Mouse (Mus musculus): ENCODE measurements around the gene H2al1f. TPM values are rescaled to one million over a fixed set of nuclear protein-coding genes. Genes with fewer than 3 reads are reported as not detected.

Gene H2al1f
- polyA plus RNA-seq, 3 experiments from 2014 or later = not detected

Other genes starting within 250 kb of the H2al1f start
- not detected for gene H2al1a, start 15.9 kb upstream of the H2al1f start, polyA plus RNA-seq (2017; shearing (Covaris generic))
- not detected for gene H2al1b, start 12.7 kb upstream of the H2al1f start, polyA plus RNA-seq (2017; shearing (Covaris generic))
- not detected for gene H2al1c, start 9.5 kb upstream of the H2al1f start, polyA plus RNA-seq (2017; shearing (Covaris generic))
- not detected for gene H2al1d, start 6.3 kb upstream of the H2al1f start, polyA plus RNA-seq (2017; shearing (Covaris generic))
- gene H2al1e, start 3.2 kb upstream of the H2al1f start, polyA plus RNA-seq (2017; shearing (Covaris generic)) = not detected
- gene H2al1g, start 3.1 kb downstream of the H2al1f start, polyA plus RNA-seq (2017; shearing (Covaris generic)) = not detected
- not detected for gene H2al1h, start 6.3 kb downstream of the H2al1f start, polyA plus RNA-seq (2017; shearing (Covaris generic))
- not detected for gene H2al1i, start 9.5 kb downstream of the H2al1f start, polyA plus RNA-seq (2017; shearing (Covaris generic))
- gene H2al1j, start 12.7 kb downstream of the H2al1f start, polyA plus RNA-seq (2017; shearing (Covaris generic)) = not detected

All from inflammation-experienced regulatory T-cells, adult 6 months (primary cell).